Mouse (Mus musculus) bone marrow, adult 2 months (tissue): ENCODE measurements at regions not wholly inside any gene's neighbourhood (a gene's known extent, or its start where the extent isn't known, plus 50 kb on each side); places are given as distances from the start of the nearest gene placed in this dataset.

Experiments used
- CTCF ChIP-seq: fragments of 200-500 bp; IDR thresholded peaks from 2 replicates; pipeline ENCODE4 v1.5.1; 2011; ENCODE audit warnings: low read length, control low read depth; ENCODE audit not compliant: control insufficient read depth, insufficient read depth
- POLR2A ChIP-seq: fragments of 200-500 bp; IDR thresholded peaks from 2 replicates; pipeline ENCODE4 v1.6.1; 2011; ENCODE audit warnings: low read depth, mild to moderate bottlenecking, control low read depth, low read length, borderline replicate concordance; ENCODE audit not compliant: control insufficient read depth

- TF ChIP-seq CTCF (peak; percentile 46; the same call in 1 of the 2 replicates), POLR2A (no peak)
These were observed 103.2 kb upstream of the Cwc22 start for GRCm38 (mm10) chr2:78049248-78049874.
